Mouse (Mus musculus): ENCODE results near the gene Celsr2. TPM values are rescaled to one million over a fixed set of nuclear protein-coding genes. Genes with fewer than 3 reads are reported as not detected.

The Celsr2 gene
- polyA plus RNA-seq, 1 experiment: not detected

- H3K79me2 ChIP-seq (ENCODE audit: control insufficient read depth, insufficient read depth): no peaks in the 10 kb centered on the region
- no peak overlapping the region for H3K4me3 ChIP-seq (ENCODE audit: insufficient read depth, poor library complexity, severe bottlenecking)
- H3K79me3 ChIP-seq (ENCODE audit: low read depth): no peaks in the 10 kb centered on the region
- no peaks in the 10 kb centered on the region for H3K36me3 ChIP-seq (ENCODE audit: control insufficient read depth, insufficient read depth)
- peaks cover 89% of the 10 kb centered on the region for H3K27me3 ChIP-seq (ENCODE audit: control insufficient read depth, insufficient read depth, insufficient read length)
- TF ChIP-seq CTCF (IDR thresholded peaks at IDR 0.05; ENCODE audit: control insufficient read depth, insufficient read depth, insufficient read length) (no peak), FOSL1 (IDR thresholded peaks at IDR 0.05; ENCODE audit: insufficient read depth, low read length, poor library complexity, severe bottlenecking) (no peak), USF1 (IDR thresholded peaks at IDR 0.05; ENCODE audit: low read depth) (no peak), MYOG (IDR thresholded peaks at IDR 0.05; ENCODE audit: control insufficient read depth, extremely low read depth, insufficient read length) (no peak), CEBPB (IDR thresholded peaks at IDR 0.05; ENCODE audit: low read depth) (no peak), MAX (IDR thresholded peaks at IDR 0.05) (no peak), MYOD1 (IDR thresholded peaks at IDR 0.05; ENCODE audit: control insufficient read depth, insufficient read length, low read depth) (no peak)
- no peak overlapping the region for H3ac ChIP-seq (ENCODE audit: control insufficient read depth, insufficient read length, low read depth)
Measured at GRCm38 (mm10) chr3:108405536-108406305, 9.6 kb downstream of the Celsr2 start.

GRCm38 (mm10) chr3:108402528-108402920 lies 12.8 kb downstream of the Celsr2 start:
- Histone ChIP-seq H3K79me3 (ENCODE audit: low read depth) (no peaks in the 10 kb centered on the region), H3K27me3 (ENCODE audit: control insufficient read depth, insufficient read depth, insufficient read length) (peaks cover 89% of the 10 kb centered on the region), H3ac (ENCODE audit: control insufficient read depth, insufficient read length, low read depth) (no peak overlapping the region), H3K79me2 (ENCODE audit: control insufficient read depth, insufficient read depth) (no peaks in the 10 kb centered on the region), H3K4me3 (ENCODE audit: insufficient read depth, poor library complexity, severe bottlenecking) (no peak overlapping the region), H3K36me3 (ENCODE audit: control insufficient read depth, insufficient read depth) (no peaks in the 10 kb centered on the region)
- no peak for TF ChIP-seq FOSL1 (IDR thresholded peaks at IDR 0.05; ENCODE audit: insufficient read depth, low read length, poor library complexity, severe bottlenecking)
- TF ChIP-seq CTCF (IDR thresholded peaks at IDR 0.05; ENCODE audit: control insufficient read depth, insufficient read depth, insufficient read length): no peak

GRCm38 (mm10) chr3:108401692-108402527 lies 13.4 kb downstream of the Celsr2 start:
- Histone ChIP-seq H3K79me3 (ENCODE audit: low read depth) (no peaks in the 10 kb centered on the region), H3ac (ENCODE audit: control insufficient read depth, insufficient read length, low read depth) (no peak overlapping the region), H3K79me2 (ENCODE audit: control insufficient read depth, insufficient read depth) (no peaks in the 10 kb centered on the region), H3K36me3 (ENCODE audit: control insufficient read depth, insufficient read depth) (no peaks in the 10 kb centered on the region), H3K27me3 (ENCODE audit: control insufficient read depth, insufficient read depth, insufficient read length) (peaks cover 89% of the 10 kb centered on the region), H3K4me3 (ENCODE audit: insufficient read depth, poor library complexity, severe bottlenecking) (no peak overlapping the region)
- TF ChIP-seq CTCF (IDR thresholded peaks at IDR 0.05; ENCODE audit: control insufficient read depth, insufficient read depth, insufficient read length) (peak; percentile 95), USF1 (IDR thresholded peaks at IDR 0.05; ENCODE audit: low read depth) (peak; percentile 65), FOSL1 (IDR thresholded peaks at IDR 0.05; ENCODE audit: insufficient read depth, low read length, poor library complexity, severe bottlenecking) (no peak), MYOG (IDR thresholded peaks at IDR 0.05; ENCODE audit: control insufficient read depth, extremely low read depth, insufficient read length) (no peak), MYOD1 (IDR thresholded peaks at IDR 0.05; ENCODE audit: control insufficient read depth, insufficient read length, low read depth) (no peak), CEBPB (IDR thresholded peaks at IDR 0.05; ENCODE audit: low read depth) (no peak), MAX (IDR thresholded peaks at IDR 0.05) (peak; percentile 92)

- Histone ChIP-seq H3K79me2 (ENCODE audit: control insufficient read depth, insufficient read depth) (no peaks in the 10 kb centered on the region), H3ac (ENCODE audit: control insufficient read depth, insufficient read length, low read depth) (no peak overlapping the region), H3K4me3 (ENCODE audit: insufficient read depth, poor library complexity, severe bottlenecking) (no peak overlapping the region), H3K36me3 (ENCODE audit: control insufficient read depth, insufficient read depth) (no peaks in the 10 kb centered on the region), H3K27me3 (ENCODE audit: control insufficient read depth, insufficient read depth, insufficient read length) (peaks cover 89% of the 10 kb centered on the region), H3K79me3 (ENCODE audit: low read depth) (no peaks in the 10 kb centered on the region)
- TF ChIP-seq CTCF (IDR thresholded peaks at IDR 0.05; ENCODE audit: control insufficient read depth, insufficient read depth, insufficient read length): no peak
- no peak for TF ChIP-seq USF1 (IDR thresholded peaks at IDR 0.05; ENCODE audit: low read depth)
- TF ChIP-seq FOSL1 (IDR thresholded peaks at IDR 0.05; ENCODE audit: insufficient read depth, low read length, poor library complexity, severe bottlenecking): no peak
- no peak for TF ChIP-seq MAX (IDR thresholded peaks at IDR 0.05)
Measured at GRCm38 (mm10) chr3:108400442-108400841, 14.9 kb downstream of the Celsr2 start.

GRCm38 (mm10) chr3:108398281-108398680 lies 17.1 kb downstream of the Celsr2 start:
- TF ChIP-seq USF1 (IDR thresholded peaks at IDR 0.05; ENCODE audit: low read depth) (no peak), CEBPB (IDR thresholded peaks at IDR 0.05; ENCODE audit: low read depth) (no peak), MAX (IDR thresholded peaks at IDR 0.05) (no peak), FOSL1 (IDR thresholded peaks at IDR 0.05; ENCODE audit: insufficient read depth, low read length, poor library complexity, severe bottlenecking) (no peak), MYOG (IDR thresholded peaks at IDR 0.05; ENCODE audit: control insufficient read depth, extremely low read depth, insufficient read length) (no peak), MYOD1 (IDR thresholded peaks at IDR 0.05; ENCODE audit: control insufficient read depth, insufficient read length, low read depth) (no peak), CTCF (IDR thresholded peaks at IDR 0.05; ENCODE audit: control insufficient read depth, insufficient read depth, insufficient read length) (no peak)
- no peaks in the 10 kb centered on the region for H3K36me3 ChIP-seq (ENCODE audit: control insufficient read depth, insufficient read depth)
- no peaks in the 10 kb centered on the region for H3K79me2 ChIP-seq (ENCODE audit: control insufficient read depth, insufficient read depth)
- H3K4me3 ChIP-seq (ENCODE audit: insufficient read depth, poor library complexity, severe bottlenecking): no peak overlapping the region
- peaks cover 90% of the 10 kb centered on the region for H3K27me3 ChIP-seq (ENCODE audit: control insufficient read depth, insufficient read depth, insufficient read length)
- H3K79me3 ChIP-seq (ENCODE audit: low read depth): no peaks in the 10 kb centered on the region
- no peak overlapping the region for H3ac ChIP-seq (ENCODE audit: control insufficient read depth, insufficient read length, low read depth)
